Mouse (Mus musculus) 3134 (cell line): ENCODE measurements at regions not wholly inside any gene's neighbourhood (a gene's known extent, or its start where the extent isn't known, plus 50 kb on each side); places are given as distances from the start of the nearest gene placed in this dataset.

ENCODE experiments used
- DNase-seq: peaks from one replicate; pipeline ENCODE4 v3.0.0-alpha.2; 2011; ENCODE audit warnings: low spot score; ENCODE audit not compliant: insufficient read length; ENCODE audit errors: extremely low read depth

DNA sequence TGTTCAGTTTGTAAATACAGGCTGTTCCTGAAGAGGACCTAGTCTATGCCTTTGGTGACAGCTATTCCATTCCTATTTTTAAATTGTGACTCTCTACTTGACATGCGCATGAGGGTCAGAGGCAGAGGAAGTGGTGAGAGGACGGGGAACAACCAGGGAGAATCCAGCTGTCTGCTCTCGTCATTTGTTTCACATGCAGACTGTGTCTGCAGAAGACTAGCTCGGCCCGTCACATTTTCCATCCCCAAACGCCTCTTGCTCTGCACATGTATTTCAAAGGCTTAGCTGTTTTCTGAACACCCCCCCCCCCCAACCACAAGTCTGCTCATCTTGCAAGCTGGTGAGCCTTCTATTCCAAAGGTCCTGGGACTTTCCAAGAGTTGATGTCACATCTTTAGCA lies 339.4 kb downstream of the Dhx35 start:
- DNase-seq: no peak

DNA sequence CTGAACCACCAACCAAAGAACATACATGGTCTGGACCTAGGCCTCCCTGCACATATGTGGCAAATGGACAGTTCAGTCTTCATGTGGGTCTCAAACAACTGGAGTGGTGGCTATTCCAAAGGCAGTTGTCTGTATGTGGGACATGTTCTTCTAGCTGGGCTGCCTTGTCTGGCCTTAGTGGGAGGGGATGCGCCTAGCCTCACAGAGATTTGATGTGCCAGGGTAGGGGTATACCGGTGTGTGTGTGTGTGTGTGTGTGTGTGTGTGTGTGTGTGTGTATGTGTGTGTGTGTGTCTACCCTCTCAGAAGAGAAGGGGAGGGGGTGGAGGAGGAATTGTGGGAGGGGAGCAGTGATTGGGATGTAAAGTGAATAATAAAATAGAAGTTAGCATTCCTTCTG lies 344.0 kb downstream of the Dhx35 start:
- DNase-seq: no peak

DNA sequence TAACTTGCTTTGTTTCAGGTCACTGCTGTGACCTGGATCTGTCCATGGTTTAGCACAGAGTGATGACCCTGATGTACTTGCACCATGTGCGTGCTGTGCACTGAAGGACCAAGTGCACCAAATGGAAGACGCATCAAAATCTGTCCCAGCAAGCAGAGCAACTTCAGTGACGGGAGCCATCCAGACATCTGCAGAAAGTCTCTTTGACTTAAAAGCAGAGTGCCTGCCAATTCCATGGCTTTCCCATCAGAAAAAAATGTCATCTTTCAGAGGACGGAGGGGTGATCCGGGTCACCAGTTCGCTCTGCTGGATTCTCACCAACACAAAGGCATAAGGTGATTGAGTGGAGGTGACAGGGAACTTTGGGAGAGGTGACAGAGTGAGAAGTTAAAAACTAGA lies 351.4 kb downstream of the Dhx35 start:
- no peak for DNase-seq

DNA sequence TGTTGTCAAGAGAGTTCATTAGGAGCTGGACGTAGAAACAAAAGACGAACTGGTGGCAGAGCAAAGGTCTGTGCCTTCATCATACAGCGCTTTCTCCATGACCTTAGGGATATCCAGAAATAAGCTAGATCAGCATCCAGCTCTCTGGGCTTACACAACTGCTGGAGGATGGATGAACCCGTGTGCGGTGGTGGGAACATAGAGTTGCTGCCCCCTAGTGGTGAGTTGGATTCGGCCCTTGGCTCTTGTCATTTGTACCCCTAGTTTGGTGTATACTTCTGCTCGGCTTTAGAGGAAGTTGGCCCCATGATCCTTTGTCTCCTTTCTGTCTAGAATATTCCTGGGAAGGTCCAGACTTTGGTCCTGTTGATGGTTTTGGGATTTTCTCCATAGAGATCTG lies 369.4 kb downstream of the Dhx35 start:
- DNase-seq: no peak

DNA sequence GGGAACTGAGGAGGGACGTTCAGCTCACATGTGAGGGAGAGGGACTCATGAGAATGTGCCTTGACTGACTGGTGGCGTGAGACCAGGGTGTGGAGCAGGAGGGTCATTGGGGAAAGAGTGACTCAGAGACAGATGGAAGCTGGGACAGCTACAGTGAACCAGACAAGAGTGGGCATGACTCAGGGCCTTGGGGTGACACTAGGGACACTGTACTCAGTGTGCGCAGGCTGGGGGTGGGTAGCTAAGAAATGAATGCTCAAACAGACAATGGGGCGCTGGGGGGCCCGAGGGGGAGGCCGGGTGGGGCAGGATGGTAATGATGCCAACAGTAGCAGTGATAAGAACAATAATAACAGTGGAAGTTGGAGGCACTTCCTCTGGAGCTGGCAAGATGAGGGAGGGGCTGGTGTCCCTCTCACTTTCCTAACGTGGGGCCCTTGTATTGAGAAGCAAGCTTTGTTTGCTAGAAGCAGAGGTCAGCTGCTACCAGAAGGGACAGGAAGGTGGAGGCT lies 374.0 kb downstream of the Dhx35 start:
- no peak for DNase-seq

DNA sequence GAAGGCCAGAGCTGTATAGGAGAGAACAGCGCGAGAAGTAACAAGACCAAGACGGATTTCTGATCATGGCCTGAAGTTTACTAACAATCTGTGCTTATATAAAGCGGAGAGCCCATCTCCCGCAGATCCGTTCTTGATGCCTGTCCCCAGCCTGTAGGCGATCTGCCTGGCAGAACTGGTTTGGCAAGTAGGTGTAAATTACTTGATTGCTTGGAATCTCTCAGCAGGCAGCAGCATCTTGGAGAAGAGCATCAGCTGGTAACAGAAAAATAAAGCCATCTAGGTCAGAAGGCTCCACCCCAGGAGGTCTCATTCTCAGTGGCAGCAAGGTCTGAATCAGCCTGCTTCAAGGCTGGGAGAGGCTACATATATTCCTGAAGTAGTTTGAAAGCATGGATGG lies 401.5 kb downstream of the Dhx35 start:
- no peak for DNase-seq

DNA sequence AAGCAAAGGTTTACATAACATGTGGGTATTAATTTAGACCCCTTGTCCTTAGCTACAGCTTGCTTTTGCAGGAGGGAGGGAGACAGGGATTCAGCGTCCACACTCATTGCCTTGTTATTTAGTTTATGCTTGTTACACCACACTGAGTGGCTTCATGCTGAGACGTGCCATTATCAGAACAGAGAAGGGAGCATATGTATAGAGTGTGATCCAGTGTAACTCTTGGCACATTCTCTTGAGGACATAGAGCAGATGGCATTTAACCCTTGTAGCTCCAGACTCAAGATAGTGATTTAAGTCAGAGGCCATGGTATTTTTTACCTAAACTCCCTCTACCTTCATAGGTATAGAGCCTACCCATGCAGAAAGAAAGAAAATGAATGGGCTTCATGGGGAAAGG lies 437.7 kb downstream of the Dhx35 start:
- DNase-seq: no peak

DNA sequence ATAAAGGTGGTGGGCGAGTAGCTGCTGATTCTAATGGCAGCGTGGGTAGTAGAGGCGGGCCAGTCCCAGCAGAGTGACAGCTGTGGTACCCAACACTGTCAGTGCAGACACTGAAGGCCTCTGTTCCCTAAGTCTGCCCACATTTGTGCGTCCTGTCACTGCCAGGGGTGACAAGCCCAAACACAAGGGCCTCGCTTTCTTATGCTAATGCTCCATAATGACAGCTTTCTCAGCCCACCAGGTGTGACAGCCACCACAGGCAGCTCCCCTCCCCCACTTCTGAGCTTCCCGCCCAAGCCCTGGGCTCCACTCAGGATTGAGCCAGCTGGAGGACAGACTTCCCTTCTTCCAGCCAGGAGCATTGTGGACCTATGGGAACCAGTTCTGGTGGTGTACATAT lies 440.4 kb downstream of the Dhx35 start:
- peak; percentile 2 for DNase-seq

DNA sequence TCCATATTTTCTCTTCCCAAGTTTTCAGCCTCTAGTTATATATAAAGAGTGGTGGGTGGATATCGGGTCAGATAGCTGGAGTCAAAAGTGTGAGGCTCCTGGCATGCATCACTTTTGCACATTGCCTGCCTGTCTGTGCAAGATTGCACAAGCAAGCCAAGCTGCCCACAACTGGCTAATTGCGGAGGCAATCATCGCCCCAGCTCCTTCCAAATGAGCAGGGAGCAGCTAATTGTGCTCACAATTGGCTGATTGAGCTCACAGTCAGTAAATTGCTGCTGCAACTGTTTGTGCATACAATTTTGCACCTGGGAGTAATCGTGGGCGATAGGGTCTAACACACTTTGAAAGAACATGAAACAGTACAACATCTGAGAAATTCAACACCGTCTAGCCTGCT lies 455.5 kb downstream of the Dhx35 start:
- DNase-seq: no peak

DNA sequence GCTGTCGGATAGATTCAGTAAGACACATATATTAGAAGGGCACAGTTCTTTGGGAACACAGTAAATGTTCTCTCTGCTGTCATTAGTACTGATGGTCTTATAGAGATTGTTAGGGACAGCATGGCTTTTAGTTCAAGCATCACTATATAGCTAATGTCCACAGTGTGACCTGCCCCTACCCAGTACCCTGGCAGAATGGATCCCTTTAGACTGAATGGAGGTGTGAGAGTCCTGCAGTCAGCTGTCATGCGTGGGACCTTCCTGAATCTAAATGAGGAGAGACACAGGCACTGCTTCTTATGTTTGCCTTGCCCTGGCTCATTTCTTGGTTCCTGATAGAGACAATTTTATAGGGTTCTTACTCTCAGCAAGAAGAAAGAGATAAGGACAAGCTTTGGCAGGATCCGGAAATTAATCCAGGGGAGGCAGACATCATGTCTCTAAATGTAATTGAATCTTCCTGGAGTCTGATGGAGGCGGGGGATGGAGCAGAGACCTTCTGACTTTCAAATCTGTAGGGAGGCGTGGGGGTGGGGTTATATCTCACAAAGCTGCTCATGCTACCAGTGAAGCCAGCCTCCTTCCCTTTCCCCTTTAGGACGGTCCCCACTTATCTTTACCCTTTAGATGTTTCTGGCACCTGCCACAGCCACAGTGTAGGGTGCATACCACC lies 456.5 kb downstream of the Dhx35 start:
- no peak for DNase-seq

DNA sequence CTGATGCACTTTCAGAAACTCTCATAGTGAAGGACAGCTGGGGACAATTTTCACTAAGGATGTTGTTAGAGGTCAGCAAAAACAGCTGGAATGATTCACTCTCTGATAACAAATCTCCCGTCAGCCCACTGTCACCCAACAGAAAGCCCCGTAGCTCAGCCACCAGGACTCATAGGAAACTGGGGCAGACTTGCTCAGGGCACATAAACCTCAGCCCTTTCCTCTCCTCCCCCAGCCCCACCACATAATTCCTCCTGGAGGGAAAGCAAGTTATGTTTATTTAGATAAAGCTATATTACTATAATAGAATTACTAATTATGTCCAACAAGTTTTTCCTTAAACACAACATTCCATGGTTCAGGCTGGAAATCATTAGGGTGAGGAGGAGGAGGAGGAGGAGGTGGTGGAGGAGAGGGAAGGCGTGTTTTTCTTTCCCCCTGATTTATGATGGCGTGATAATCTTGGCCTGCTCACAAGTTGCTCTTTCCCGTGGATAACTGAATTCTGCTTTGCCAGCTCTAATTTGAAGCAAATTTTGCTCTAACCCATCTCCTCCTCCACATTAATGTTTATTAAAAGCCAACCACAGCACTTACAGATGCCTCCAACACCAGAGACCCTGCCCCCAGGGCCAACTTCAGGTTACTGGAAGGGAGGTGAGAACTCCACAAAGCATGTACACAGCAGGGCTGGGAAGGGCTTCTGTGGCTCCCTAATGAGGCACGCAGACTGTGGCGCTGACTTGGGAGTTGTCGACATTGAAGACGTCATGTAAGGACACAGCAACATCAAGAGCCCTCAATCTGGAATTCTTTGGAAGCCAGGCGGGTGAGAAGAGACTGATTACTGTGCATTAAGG lies 475.8 kb downstream of the Dhx35 start:
- no peak for DNase-seq

DNA sequence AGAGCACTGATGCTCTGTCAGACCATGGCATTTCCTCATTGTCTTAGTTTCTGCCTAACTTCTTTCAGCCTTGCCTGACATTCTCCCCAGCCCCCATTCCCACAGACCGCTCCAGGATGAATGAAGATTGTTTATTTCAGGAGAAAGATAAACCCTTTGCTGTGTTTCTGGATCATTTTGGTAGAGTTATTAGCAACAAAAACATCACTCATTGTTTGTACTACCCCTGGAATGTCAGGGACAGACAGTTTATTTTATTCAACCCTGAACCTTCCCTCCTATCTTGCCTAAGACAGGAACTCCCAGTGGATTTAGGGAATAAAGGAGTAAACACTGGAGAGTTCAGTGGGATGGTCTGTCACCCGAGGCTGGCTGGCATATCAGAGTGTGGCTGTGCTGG lies 484.3 kb downstream of the Dhx35 start:
- DNase-seq: no peak

DNA sequence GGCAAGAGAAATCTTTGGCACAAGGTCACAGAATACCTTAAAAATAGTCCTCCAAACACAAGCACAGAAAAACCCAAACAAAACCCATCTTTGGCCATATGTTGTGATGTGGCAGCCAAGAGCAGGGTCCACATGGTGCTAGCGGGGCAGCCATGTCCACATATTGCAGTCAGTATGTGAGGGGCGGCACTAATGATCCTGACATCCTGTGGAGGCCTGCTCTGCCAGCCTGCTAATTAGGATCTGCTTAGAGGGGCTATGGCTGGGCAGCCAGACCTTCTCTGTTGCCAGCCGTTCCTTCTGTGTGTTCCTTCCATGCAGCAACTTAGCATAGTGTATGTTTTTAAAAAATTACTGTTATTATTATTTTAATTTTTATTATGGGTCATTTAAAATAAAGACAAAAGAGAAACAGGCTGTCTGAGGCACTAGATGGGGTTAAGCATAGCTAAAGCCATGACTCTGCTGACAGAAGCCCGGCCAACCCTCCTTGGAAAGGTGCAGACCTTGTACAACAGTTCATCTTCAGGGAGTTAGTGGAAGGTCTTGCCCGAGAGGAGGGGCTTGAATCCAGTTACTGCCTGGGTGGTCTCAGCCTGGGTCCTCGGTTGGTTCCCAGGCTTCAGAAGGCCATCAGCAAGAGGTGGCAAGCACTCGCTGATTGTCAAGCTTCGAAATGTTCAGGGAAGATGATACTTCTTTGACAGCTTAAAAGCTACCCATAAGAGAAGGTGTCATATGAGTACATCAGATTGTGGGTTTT lies 487.1 kb downstream of the Dhx35 start:
- no peak for DNase-seq

DNA sequence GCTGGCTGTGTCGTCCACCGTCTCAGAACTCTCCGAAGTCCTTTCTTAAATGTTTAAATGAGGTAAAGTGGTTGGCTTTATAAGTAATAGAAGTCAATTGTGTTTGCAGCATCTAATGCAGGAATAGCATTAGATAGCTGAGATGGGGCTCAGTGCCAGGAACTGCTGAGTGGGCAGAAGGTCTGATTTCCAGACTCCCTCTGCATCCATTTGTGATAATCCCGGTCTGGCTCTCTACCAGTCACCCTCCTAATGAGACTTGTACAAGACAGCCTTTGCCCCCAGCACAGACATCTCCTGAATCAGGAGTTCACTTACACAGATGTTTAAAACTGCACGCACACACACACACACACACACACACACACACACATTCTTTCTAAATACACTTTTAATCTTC lies 489.5 kb downstream of the Dhx35 start:
- DNase-seq: no peak

DNA sequence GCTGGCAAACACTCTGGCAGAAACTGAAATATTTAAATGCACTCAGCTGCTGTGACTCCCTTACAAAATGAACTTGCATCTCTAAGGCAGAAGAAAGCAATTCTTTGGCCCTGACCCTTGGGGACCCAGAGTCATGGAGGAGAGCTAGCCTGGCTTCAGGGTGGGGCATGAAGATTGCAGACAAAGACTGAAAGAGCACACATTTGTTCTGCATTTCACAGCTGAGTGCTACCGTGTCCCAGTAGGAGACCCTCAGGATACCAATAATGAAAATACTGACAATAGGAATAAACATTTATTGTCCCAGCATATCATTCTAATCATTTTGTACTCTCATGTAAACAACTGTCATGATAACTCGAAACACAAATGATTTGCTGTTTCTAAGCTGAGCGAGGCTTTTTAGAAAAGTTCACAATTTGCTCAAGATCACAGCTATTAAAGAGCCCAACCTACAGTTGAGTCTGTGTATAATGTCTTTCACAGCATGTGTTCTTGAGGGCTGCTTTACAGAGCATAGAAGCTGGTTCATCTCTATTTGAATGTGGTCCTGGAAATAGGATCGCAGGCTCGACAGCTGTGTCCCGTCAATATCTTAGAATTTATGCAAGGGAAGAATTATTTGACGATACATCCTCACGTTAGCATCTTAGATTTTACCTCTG lies 490.1 kb downstream of the Dhx35 start:
- DNase-seq: no peak

DNA sequence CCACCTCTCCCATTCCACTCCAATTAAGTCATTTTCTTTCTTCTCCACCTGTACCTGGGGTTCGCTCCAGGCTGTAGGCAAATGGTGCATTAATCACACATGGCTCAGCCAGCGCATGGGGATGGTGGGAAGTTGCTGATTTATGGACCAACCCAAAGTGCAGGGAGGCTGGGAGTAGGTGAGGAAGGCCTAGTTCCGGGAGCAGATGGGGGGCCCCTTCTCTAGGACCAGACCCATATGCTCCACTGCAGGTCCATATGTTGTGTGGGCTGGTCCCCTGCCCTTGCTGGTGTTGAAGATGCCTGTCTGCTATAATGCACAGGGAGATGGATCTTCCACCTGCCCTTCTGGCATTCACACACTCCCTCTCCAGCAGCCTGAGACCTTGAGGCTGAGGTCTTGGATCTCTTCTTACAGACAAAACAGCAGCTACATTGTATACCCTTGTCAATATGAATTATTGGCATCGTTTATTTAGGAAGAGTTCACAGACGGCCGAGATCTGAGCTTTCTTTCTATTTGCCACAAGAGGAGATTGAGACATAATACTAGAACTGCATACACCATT lies 493.5 kb downstream of the Dhx35 start:
- no peak for DNase-seq

DNA sequence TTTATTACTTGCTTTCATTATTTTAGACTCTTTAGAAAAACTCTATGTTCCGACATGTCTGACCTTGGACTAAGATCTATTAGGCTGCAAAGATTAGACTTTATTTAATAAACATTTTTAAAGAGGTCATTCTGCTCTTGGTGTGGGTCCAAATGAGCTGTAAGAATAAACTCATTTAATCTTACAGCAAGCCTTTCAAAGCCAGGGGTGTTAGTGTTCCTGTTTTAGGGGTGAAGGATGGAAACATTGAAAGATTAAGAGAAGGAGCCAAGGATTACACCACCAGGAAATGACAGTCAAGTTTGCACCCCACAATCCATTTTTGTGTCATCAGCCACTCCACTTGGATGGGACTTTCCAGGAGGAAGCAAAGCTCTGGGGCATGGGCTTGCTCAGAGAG lies 495.5 kb downstream of the Dhx35 start:
- DNase-seq: no peak

DNA sequence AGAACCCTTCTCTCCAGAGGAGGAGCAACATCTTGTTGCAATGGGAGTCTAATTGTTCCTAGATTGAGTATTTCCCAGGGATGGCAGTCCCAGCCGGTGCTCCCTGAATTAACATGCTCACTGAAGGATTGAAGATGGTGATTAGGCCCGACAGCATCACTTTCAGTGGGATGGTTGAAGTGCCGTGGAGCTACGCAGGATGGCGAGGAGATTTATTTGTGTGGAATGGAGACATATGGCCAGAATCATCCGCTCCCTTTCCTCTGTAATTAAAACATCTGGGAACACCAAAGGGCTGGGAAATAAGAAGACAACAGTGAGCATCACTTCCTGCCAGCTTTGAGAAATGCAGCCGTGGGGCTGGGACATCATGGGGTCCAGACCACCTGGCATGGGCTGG lies 512.4 kb downstream of the Dhx35 start:
- no peak for DNase-seq

DNA sequence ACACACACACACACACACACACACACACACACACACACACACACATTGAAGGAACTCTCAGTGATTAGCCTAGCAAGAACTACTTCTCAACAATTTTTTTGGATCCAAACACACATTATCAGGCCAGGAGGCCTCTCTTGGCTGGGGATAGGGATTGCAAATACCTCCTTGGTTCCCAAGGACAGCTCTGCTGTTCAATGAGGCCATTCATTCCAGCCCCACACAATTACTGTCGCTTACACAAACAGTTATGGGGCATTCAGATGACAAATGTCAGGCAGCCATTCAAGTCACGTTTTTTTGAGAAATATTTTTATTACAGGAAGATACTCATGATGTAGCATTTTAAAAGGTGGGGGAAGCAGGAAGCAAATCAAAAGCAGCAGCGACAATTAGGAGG lies 540.1 kb downstream of the Dhx35 start:
- no peak for DNase-seq

DNA sequence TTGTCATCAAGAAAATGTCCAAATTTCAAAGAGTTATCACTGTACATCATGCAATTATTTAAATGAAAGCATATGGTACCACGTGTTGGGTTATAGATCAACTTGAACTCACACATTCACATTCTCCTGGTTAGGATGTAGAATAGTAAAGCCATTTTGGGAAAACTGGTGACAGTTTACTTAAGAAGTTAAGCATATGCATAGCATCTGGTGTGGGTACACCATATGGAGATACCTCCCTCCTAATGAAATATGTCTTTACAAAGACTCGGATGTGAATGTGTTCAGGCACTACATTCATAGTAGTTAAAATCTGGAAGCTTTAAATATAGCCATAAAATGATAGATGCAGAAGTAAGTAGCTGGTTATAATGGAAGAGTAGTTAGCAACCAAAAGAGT lies 542.0 kb downstream of the Dhx35 start:
- no peak for DNase-seq
